Mouse (Mus musculus) neural tube, embryonic 10.5 days (tissue): ENCODE measurements at regions not wholly inside any gene's neighbourhood (a gene's known extent, or its start where the extent isn't known, plus 50 kb on each side); places are given as distances from the start of the nearest gene placed in this dataset.

Source experiments
- DNase-seq: peaks from one replicate; pipeline ENCODE4 v3.0.0-alpha.2; 2017; ENCODE audit warnings: low spot score; ENCODE audit errors: extremely low spot score

- no peak for DNase-seq
Measured at GRCm38 (mm10) chr10:45763160-45763955, 185.7 kb downstream of the Hace1 start.

- DNase-seq, result no peak
Measured at GRCm38 (mm10) chr10:45779720-45780119, 202.1 kb downstream of the Hace1 start.

- DNase-seq, result no peak
Measured at GRCm38 (mm10) chr10:45783026-45783425, 205.4 kb downstream of the Hace1 start.

GRCm38 (mm10) chr10:45783461-45784149, 206.0 kb downstream of the Hace1 start:
- peak; percentile 56 for DNase-seq

GRCm38 (mm10) chr10:45784150-45784479, 206.5 kb downstream of the Hace1 start:
- no peak for DNase-seq

- peak; percentile 24 for DNase-seq
Measured at GRCm38 (mm10) chr10:45784575-45784974, 206.9 kb downstream of the Hace1 start.

GRCm38 (mm10) chr10:45788356-45788755, 210.7 kb downstream of the Hace1 start:
- no peak for DNase-seq

GRCm38 (mm10) chr10:45795582-45795981, 218.0 kb downstream of the Hace1 start:
- no peak for DNase-seq

- DNase-seq, result peak; percentile 73
Measured at GRCm38 (mm10) chr10:45800070-45800851, 222.6 kb downstream of the Hace1 start.

GRCm38 (mm10) chr10:45801463-45801862, 223.8 kb downstream of the Hace1 start:
- DNase-seq, result no peak

- peak; percentile 48 for DNase-seq
Measured at GRCm38 (mm10) chr10:45806984-45807827, 229.6 kb downstream of the Hace1 start.

- no peak for DNase-seq
Measured at GRCm38 (mm10) chr10:45811882-45812281, 234.3 kb downstream of the Hace1 start.

GRCm38 (mm10) chr10:45813804-45814203, 236.2 kb downstream of the Hace1 start:
- DNase-seq, result no peak

- DNase-seq, result no peak
Measured at GRCm38 (mm10) chr10:45816679-45817078, 239.1 kb downstream of the Hace1 start.

- DNase-seq, result no peak
Measured at GRCm38 (mm10) chr10:45820986-45821655, 243.5 kb downstream of the Hace1 start.

- no peak for DNase-seq
Measured at GRCm38 (mm10) chr10:45822251-45822650, 244.6 kb downstream of the Hace1 start.

GRCm38 (mm10) chr10:45823612-45824011, 246.0 kb downstream of the Hace1 start:
- no peak for DNase-seq

- no peak for DNase-seq
Measured at GRCm38 (mm10) chr10:45848654-45849053, 271.0 kb downstream of the Hace1 start.

GRCm38 (mm10) chr10:45849841-45850240, 272.2 kb downstream of the Hace1 start:
- no peak for DNase-seq

- no peak for DNase-seq
Measured at GRCm38 (mm10) chr10:45850625-45851024, 273.0 kb downstream of the Hace1 start.

GRCm38 (mm10) chr10:45852688-45853087, 275.1 kb downstream of the Hace1 start:
- DNase-seq, result no peak
